Mouse (Mus musculus) heart, adult 2 months (tissue): Measurements from ENCODE around the gene Fastkd3. TPM values are rescaled to one million over a fixed set of nuclear protein-coding genes. Genes with fewer than 3 reads are reported as not detected.

Experiments
- DNase-seq, 2 experiments: peaks; one replicate each; pipeline ENCODE4 v3.0.0; 2021
- H3K27ac ChIP-seq: fragments of 200-600 bp; 2 replicates; pipeline ENCODE4 v1.8.1; 2022
- H3K27me3 ChIP-seq: fragments of 200-500 bp; 2 replicates; pipeline ENCODE4 v1.6.1; 2012; ENCODE audit warnings: mild to moderate bottlenecking, low read length, inconsistent platforms, mixed read lengths; ENCODE audit not compliant: control insufficient read depth, insufficient read depth
- H3K36me3 ChIP-seq: fragments of 200-500 bp; 2 replicates; pipeline ENCODE4 v1.6.1; 2012; ENCODE audit warnings: low read length, inconsistent platforms; ENCODE audit not compliant: control insufficient read depth, insufficient read depth
- H3K4me1 ChIP-seq: fragments of 200-500 bp; 2 replicates; pipeline ENCODE4 v1.6.1; 2011; ENCODE audit warnings: low read length; ENCODE audit not compliant: control insufficient read depth, insufficient read depth
- H3K4me3 ChIP-seq: fragments of 200-600 bp; 2 replicates; pipeline ENCODE4 v1.8.1; 2022
- H3K79me2 ChIP-seq: fragments of 200-500 bp; replicated peaks from 2 replicates; pipeline ENCODE4 v1.6.1; 2012; ENCODE audit warnings: mild to moderate bottlenecking, inconsistent platforms, low read length, moderate library complexity, mixed read lengths; ENCODE audit not compliant: control insufficient read depth, insufficient read depth
- H3K9ac ChIP-seq: fragments of 200-500 bp; 2 replicates; pipeline ENCODE4 v1.6.1; 2012; ENCODE audit warnings: low read depth, mild to moderate bottlenecking, control low read depth, inconsistent platforms, low read length, mixed read lengths
- CTCF ChIP-seq: fragments of 200-600 bp; IDR thresholded peaks from 2 replicates; pipeline ENCODE4 v1.8.1; 2022; ENCODE audit warnings: antibody characterized with exemption, mild to moderate bottlenecking, moderate library complexity
- EP300 ChIP-seq: fragments of 200-500 bp; IDR thresholded peaks from 2 replicates; pipeline ENCODE4 v1.6.1; 2011; ENCODE audit warnings: low read depth, low read length, control low read depth; ENCODE audit not compliant: insufficient read depth
- POLR2A ChIP-seq: fragments of 200-500 bp; IDR thresholded peaks from 2 replicates; pipeline ENCODE4 v1.6.1; 2011; ENCODE audit warnings: mild to moderate bottlenecking, low read depth, low read length, control low read depth; ENCODE audit not compliant: insufficient read depth
- WGBS: fragments of 180-500 bp; shearing (Covaris S2); methylation state at CpG from one replicate; pipeline ENCODE4 v1.1.7; 2018; 5-methylcytosine and 5-hydroxymethylcytosine counted together
- intact Hi-C: fragments of 180-260 bp; cut with DNase I; formaldehyde crosslinking; loops from one replicate; pipeline ENCODE4 v1.15.1; 2025
- polyA plus RNA-seq: library from polyadenylated mRNA; depleted of rRNA; stranded (reverse); fragments of >200 nt; gene quantifications from 2 replicates; pipeline ENCODE4 v1.2.3, GENCODE M21; 2012
- total RNA-seq, 2 experiments: library from RNA; stranded (reverse); gene quantifications; 2 replicates each; pipeline ENCODE4 v1.2.3; 2021

The Fastkd3 gene
- total and polyA plus RNA-seq, 3 experiments: 12.0 to 15.2 (median 13.3) TPM

GRCm38 (mm10) chr13:68598953-68599352 lies 16.9 kb downstream of the Fastkd3 start:
- H3K27ac ChIP-seq: no peak overlapping the region
- no peak overlapping the region for H3K4me3 ChIP-seq
- no peaks in the 10 kb centered on the region for H3K79me2 ChIP-seq
- intact Hi-C loops: no loop called here
- H3K9ac ChIP-seq: no peak overlapping the region
- DNase-seq: no peak
- peaks cover 1% of the 10 kb centered on the region; the same call in 1 of the 2 replicates for H3K27me3 ChIP-seq
- H3K4me1 ChIP-seq: no peaks in the 10 kb centered on the region
- TF ChIP-seq EP300 (no peak), CTCF (no peak), POLR2A (no peak)
- H3K36me3 ChIP-seq: no peaks in the 10 kb centered on the region

GRCm38 (mm10) chr13:68601184-68601583 lies 19.1 kb downstream of the Fastkd3 start:
- DNase-seq: no peak
- H3K36me3 ChIP-seq: no peaks in the 10 kb centered on the region
- H3K27me3 ChIP-seq: peaks cover 1% of the 10 kb centered on the region; the same call in 1 of the 2 replicates
- H3K4me1 ChIP-seq: no peaks in the 10 kb centered on the region
- no peak overlapping the region for H3K4me3 ChIP-seq
- no peaks in the 10 kb centered on the region for H3K79me2 ChIP-seq
- no peak overlapping the region for H3K27ac ChIP-seq
- 17% methylated on average over 6 of the region's 6 CpGs for WGBS
- intact Hi-C loops: no loop called here
- TF ChIP-seq CTCF: peak; percentile 62
- no peak for TF ChIP-seq POLR2A
- no peak overlapping the region for H3K9ac ChIP-seq

GRCm38 (mm10) chr13:68603085-68603484 lies 21.1 kb downstream of the Fastkd3 start:
- intact Hi-C loops: no loop called here
- Histone ChIP-seq H3K27me3 (no peaks in the 10 kb centered on the region), H3K4me3 (no peak overlapping the region), H3K27ac (no peak overlapping the region), H3K36me3 (no peaks in the 10 kb centered on the region), H3K4me1 (no peaks in the 10 kb centered on the region), H3K9ac (no peak overlapping the region), H3K79me2 (no peaks in the 10 kb centered on the region)
- no peak for DNase-seq
- 65% methylated on average over 6 of the region's 6 CpGs for WGBS
- no peak for TF ChIP-seq CTCF
- no peak for TF ChIP-seq EP300
- TF ChIP-seq POLR2A: no peak

GRCm38 (mm10) chr13:68605689-68606126 lies 23.7 kb downstream of the Fastkd3 start:
- under 1% methylated on average over 10 of the region's 11 CpGs for WGBS
- H3K36me3 ChIP-seq: no peaks in the 10 kb centered on the region
- TF ChIP-seq EP300 (no peak), POLR2A (no peak), CTCF (no peak)
- H3K4me1 ChIP-seq: no peaks in the 10 kb centered on the region
- no peaks in the 10 kb centered on the region for H3K79me2 ChIP-seq
- H3K27ac ChIP-seq: no peak overlapping the region
- DNase-seq: peak; percentile 31 to 34
- H3K27me3 ChIP-seq: no peaks in the 10 kb centered on the region
- intact Hi-C loops: no loop called here
- no peak overlapping the region for H3K9ac ChIP-seq
- no peak overlapping the region for H3K4me3 ChIP-seq

- no peak for TF ChIP-seq POLR2A
- H3K4me3 ChIP-seq: no peak overlapping the region; the same call in 1 of the 2 replicates
- H3K27me3 ChIP-seq: no peaks in the 10 kb centered on the region
- H3K36me3 ChIP-seq: no peaks in the 10 kb centered on the region
- no peak overlapping the region for H3K9ac ChIP-seq
- WGBS: 43% methylated on average over 21 of the region's 21 CpGs
- H3K79me2 ChIP-seq: no peaks in the 10 kb centered on the region
- intact Hi-C loops: no loop called here
- no peaks in the 10 kb centered on the region for H3K4me1 ChIP-seq
- H3K27ac ChIP-seq: no peak overlapping the region
- no peak for DNase-seq
Measured at GRCm38 (mm10) chr13:68607652-68608405, 25.8 kb downstream of the Fastkd3 start.

- no peaks in the 10 kb centered on the region for H3K79me2 ChIP-seq
- no peak overlapping the region for H3K4me3 ChIP-seq
- no peak for DNase-seq
- TF ChIP-seq CTCF: 0 out of 2 replicates have a peak, but pooled peaks have one; percentile 11
- TF ChIP-seq EP300: no peak
- H3K4me1 ChIP-seq: no peaks in the 10 kb centered on the region
- H3K9ac ChIP-seq: no peak overlapping the region
- intact Hi-C loops: no loop called here
- H3K27me3 ChIP-seq: no peaks in the 10 kb centered on the region
- no peaks in the 10 kb centered on the region for H3K36me3 ChIP-seq
- 50% methylated on average over 6 of the region's 6 CpGs for WGBS
- H3K27ac ChIP-seq: no peak overlapping the region
Measured at GRCm38 (mm10) chr13:68622792-68623191, 40.8 kb downstream of the Fastkd3 start.
